Mouse (Mus musculus) limb, embryonic 15.5 days (tissue): ENCODE data around the gene Cckbr. TPM values are rescaled to one million over a fixed set of nuclear protein-coding genes. Genes with fewer than 3 reads are reported as not detected.
"Not testable (repeated sequence)": the region's sequence is repeated elsewhere in the genome, so short reads cannot be mapped to it uniquely, and the experiment has no call there.

Experiments used
- ATAC-seq: fragments of 200-750 bp; cut with Nextera tagmentation; 2 replicates; pipeline ENCODE4 v1.8.0; 2017; ENCODE audit warnings: low read depth, moderate TSS enrichment; ENCODE audit not compliant: insufficient number of reproducible peaks, low FRiP score, low TSS enrichment
- H3K27ac ChIP-seq: fragments of 300-500 bp; sonication (generic); 2 replicates; pipeline ENCODE4 v1.5.1; 2015; ENCODE audit warnings: moderate library complexity, mild to moderate bottlenecking, inconsistent platforms
- H3K27me3 ChIP-seq: fragments of 300-500 bp; sonication (generic); 2 replicates; pipeline ENCODE4 v1.6.1; 2015; ENCODE audit warnings: inconsistent platforms
- H3K36me3 ChIP-seq: fragments of 300-500 bp; sonication (generic); 2 replicates; pipeline ENCODE4 v1.6.1; 2015; ENCODE audit warnings: inconsistent platforms
- H3K4me1 ChIP-seq: fragments of 300-500 bp; sonication (generic); 2 replicates; pipeline ENCODE4 v1.6.1; 2015; ENCODE audit warnings: inconsistent platforms
- H3K4me2 ChIP-seq: fragments of 300-500 bp; sonication (generic); 2 replicates; pipeline ENCODE4 v1.6.1; 2015; ENCODE audit warnings: mild to moderate bottlenecking, inconsistent platforms
- H3K4me3 ChIP-seq: fragments of 300-500 bp; sonication (generic); 2 replicates; pipeline ENCODE4 v1.5.1; 2015; ENCODE audit warnings: mild to moderate bottlenecking, inconsistent platforms
- H3K9ac ChIP-seq: fragments of 300-500 bp; sonication (generic); 2 replicates; pipeline ENCODE4 v1.6.1; 2015; ENCODE audit warnings: inconsistent platforms
- H3K9me3 ChIP-seq: fragments of 300-500 bp; sonication (generic); 2 replicates; pipeline ENCODE4 v1.6.1; 2016; ENCODE audit warnings: inconsistent platforms
- WGBS: fragments of 180-500 bp; shearing (Covaris S2); methylation state at CpG from one replicate; pipeline ENCODE4 v1.1.7; 2015; 5-methylcytosine and 5-hydroxymethylcytosine counted together
- polyA plus RNA-seq: library from polyadenylated mRNA; unstranded; fragments of >200 nt; fragmentation: Nextera tagmentation; extraction: Ambion mirVana; gene quantifications from 2 replicates; pipeline ENCODE4 v1.2.1, GENCODE M21; 2015

Gene Cckbr
- polyA plus RNA-seq, 1 experiment from 2014 or later: not detected

GRCm38 (mm10) chr7:105445076-105445475 lies 19.5 kb downstream of the Cckbr start:
- H3K36me3 ChIP-seq: no peaks in the 10 kb centered on the region
- no peaks in the 10 kb centered on the region for H3K9me3 ChIP-seq
- 64% methylated on average over 3 of the region's 3 CpGs for WGBS
- no peak for ATAC-seq
- H3K4me3 ChIP-seq: no peak overlapping the region
- H3K4me2 ChIP-seq: no peak overlapping the region
- H3K27ac ChIP-seq: no peak overlapping the region
- H3K4me1 ChIP-seq: no peaks in the 10 kb centered on the region
- H3K27me3 ChIP-seq: no peaks in the 10 kb centered on the region
- H3K9ac ChIP-seq: no peak overlapping the region

DNA sequence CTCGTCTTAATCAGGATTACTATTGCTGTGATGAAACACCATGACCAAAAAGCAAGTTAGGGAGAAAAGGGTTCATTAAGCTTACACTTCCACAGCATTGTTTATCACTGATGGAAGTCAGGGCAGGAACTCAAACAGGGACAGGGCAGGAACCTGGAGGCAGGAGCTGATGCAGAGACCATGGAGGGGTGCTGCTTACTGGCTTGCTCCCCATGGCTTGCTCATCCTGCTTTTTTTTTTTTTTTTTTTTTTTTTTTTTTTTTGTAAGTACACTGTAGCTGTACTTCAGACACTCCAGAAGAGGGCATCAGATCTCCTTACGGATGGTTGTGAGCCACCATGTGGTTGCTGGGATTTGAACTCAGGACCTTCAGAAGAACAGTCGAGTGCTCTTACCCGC lies 27.8 kb downstream of the Cckbr start:
- not testable (repeated sequence) for H3K36me3 ChIP-seq, H3K4me2 ChIP-seq, H3K4me3 ChIP-seq, H3K27ac ChIP-seq, H3K27me3 ChIP-seq, ATAC-seq, H3K9ac ChIP-seq, H3K4me1 ChIP-seq, H3K9me3 ChIP-seq
- 82% methylated on average over 4 of the region's 4 CpGs for WGBS

GRCm38 (mm10) chr7:105458546-105458945 lies 33.0 kb downstream of the Cckbr start:
- no peaks in the 10 kb centered on the region for H3K9me3 ChIP-seq
- H3K4me2 ChIP-seq: no peak overlapping the region
- no peak for ATAC-seq

DNA sequence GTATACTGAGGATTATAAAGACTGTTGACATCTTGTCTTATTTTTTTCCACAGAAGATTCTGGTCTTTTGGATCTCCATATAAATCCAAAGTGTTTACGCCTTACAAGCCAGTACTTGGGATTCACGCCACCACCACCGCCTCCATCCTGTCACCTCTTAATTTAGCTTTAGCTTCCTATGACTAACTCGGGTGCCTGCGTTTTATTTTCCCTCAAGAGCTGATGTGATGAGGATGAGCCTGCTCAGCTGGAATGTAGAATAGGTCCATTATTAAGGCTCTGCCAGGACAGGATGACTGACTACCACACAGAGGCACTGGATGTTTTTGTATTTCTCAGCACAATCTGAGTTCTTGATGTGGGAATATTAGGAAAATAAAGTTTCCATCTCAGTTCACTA lies 40.0 kb downstream of the Cckbr start:
- not testable (repeated sequence) for H3K36me3 ChIP-seq, H3K4me1 ChIP-seq, H3K4me3 ChIP-seq, H3K27me3 ChIP-seq, H3K27ac ChIP-seq, H3K9me3 ChIP-seq, ATAC-seq, H3K9ac ChIP-seq, H3K4me2 ChIP-seq
- 76% methylated on average over 5 of the region's 5 CpGs for WGBS

More at GRCm38 (mm10) chr7:105458546-105458945, 33.0 kb downstream of the Cckbr start:
- no peak overlapping the region for H3K9ac ChIP-seq
- no peaks in the 10 kb centered on the region for H3K27me3 ChIP-seq
- no peak overlapping the region for H3K27ac ChIP-seq
- no peak overlapping the region for H3K4me3 ChIP-seq
- no peaks in the 10 kb centered on the region for H3K4me1 ChIP-seq
- no peaks in the 10 kb centered on the region for H3K36me3 ChIP-seq

GRCm38 (mm10) chr7:105472607-105473006 lies 47.1 kb downstream of the Cckbr start:
- no peak overlapping the region for H3K9ac ChIP-seq
- H3K4me3 ChIP-seq: no peak overlapping the region
- H3K36me3 ChIP-seq: no peaks in the 10 kb centered on the region
- ATAC-seq: no peak
- H3K4me2 ChIP-seq: no peak overlapping the region
- 50% methylated on average over 1 of the region's 1 CpGs for WGBS
- no peaks in the 10 kb centered on the region for H3K4me1 ChIP-seq
- no peaks in the 10 kb centered on the region for H3K27me3 ChIP-seq
- no peak overlapping the region for H3K27ac ChIP-seq
- no peaks in the 10 kb centered on the region for H3K9me3 ChIP-seq

- Histone ChIP-seq H3K4me3 (no peak overlapping the region), H3K27me3 (no peaks in the 10 kb centered on the region), H3K27ac (no peak overlapping the region; the same call in 1 of the 2 replicates), H3K4me2 (no peak overlapping the region), H3K9ac (no peak overlapping the region), H3K4me1 (no peaks in the 10 kb centered on the region), H3K36me3 (no peaks in the 10 kb centered on the region), H3K9me3 (no peaks in the 10 kb centered on the region)
- ATAC-seq: no peak
- WGBS: 53% methylated on average over 4 of the region's 4 CpGs
Measured at GRCm38 (mm10) chr7:105474771-105475315, 49.3 kb downstream of the Cckbr start.

- Histone ChIP-seq H3K9me3 (no peaks in the 10 kb centered on the region), H3K27ac (no peak overlapping the region; the same call in 1 of the 2 replicates), H3K9ac (no peak overlapping the region), H3K36me3 (no peaks in the 10 kb centered on the region), H3K4me1 (peaks cover 4% of the 10 kb centered on the region), H3K4me3 (no peak overlapping the region), H3K27me3 (no peaks in the 10 kb centered on the region), H3K4me2 (no peak overlapping the region)
- 68% methylated on average over 7 of the region's 7 CpGs for WGBS
- no peak for ATAC-seq
Measured at GRCm38 (mm10) chr7:105475396-105475949, 49.9 kb downstream of the Cckbr start.

- ATAC-seq: no peak
- Histone ChIP-seq H3K9me3 (no peaks in the 10 kb centered on the region), H3K27me3 (no peaks in the 10 kb centered on the region), H3K4me3 (no peak overlapping the region), H3K9ac (no peak overlapping the region), H3K4me2 (no peak overlapping the region), H3K27ac (no peak overlapping the region), H3K36me3 (no peaks in the 10 kb centered on the region), H3K4me1 (peaks cover 18% of the 10 kb centered on the region)
- 70% methylated on average over 10 of the region's 10 CpGs for WGBS
Measured at GRCm38 (mm10) chr7:105476683-105477432, 51.3 kb downstream of the Cckbr start.

DNA sequence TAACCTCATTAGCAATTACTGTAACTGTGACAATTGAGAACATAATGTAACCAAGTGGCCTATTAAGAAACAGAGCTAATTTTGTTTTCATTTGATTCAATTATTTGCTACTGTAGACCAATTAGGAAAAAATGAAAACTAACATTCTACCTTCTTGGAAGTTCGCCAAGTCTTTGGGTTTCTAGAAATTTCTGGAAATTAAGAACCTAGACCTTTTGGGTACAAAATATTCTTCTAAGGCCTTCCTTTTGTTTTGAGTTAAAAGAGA lies 51.8 kb downstream of the Cckbr start:
- WGBS: 83% methylated on average over 1 of the region's 1 CpGs
- Histone ChIP-seq H3K9me3 (no peaks in the 10 kb centered on the region), H3K9ac (no peak overlapping the region)

GRCm38 (mm10) chr7:105477841-105478240 lies 52.3 kb downstream of the Cckbr start:
- Histone ChIP-seq H3K9ac (no peak overlapping the region), H3K4me1 (peaks cover 28% of the 10 kb centered on the region), H3K27me3 (no peaks in the 10 kb centered on the region), H3K36me3 (no peaks in the 10 kb centered on the region), H3K9me3 (no peaks in the 10 kb centered on the region), H3K4me3 (no peak overlapping the region), H3K4me2 (no peak overlapping the region), H3K27ac (no peak overlapping the region)
- no peak for ATAC-seq
- WGBS: 60% methylated on average over 3 of the region's 3 CpGs

More for the DNA sequence above, 51.8 kb downstream of the Cckbr start:
- Histone ChIP-seq H3K27ac (no peak overlapping the region), H3K4me3 (no peak overlapping the region), H3K36me3 (no peaks in the 10 kb centered on the region), H3K4me1 (peaks cover 23% of the 10 kb centered on the region), H3K4me2 (no peak overlapping the region), H3K27me3 (no peaks in the 10 kb centered on the region)
- no peak for ATAC-seq

GRCm38 (mm10) chr7:105478344-105478743 lies 52.8 kb downstream of the Cckbr start:
- WGBS: 84% methylated on average over 8 of the region's 8 CpGs
- H3K4me3 ChIP-seq: no peak overlapping the region

DNA sequence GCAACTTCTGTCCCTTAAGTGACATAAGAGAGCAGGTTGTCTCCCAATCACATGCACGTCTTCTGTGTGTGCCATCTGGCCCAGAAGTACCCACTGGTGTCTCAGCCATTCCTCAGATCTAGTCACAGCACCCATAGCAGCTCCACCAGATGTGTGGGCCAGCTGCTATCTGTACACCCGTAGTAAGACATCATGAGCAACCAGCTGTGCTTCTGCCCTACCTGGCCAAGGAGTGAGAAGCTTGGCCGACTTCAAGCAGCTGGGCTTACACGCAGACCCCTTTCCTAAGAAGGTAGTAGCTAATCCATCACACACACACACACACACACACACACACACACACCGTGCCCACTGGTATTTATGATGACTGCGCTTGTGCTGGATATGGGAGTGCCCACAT lies 53.7 kb downstream of the Cckbr start:
- Histone ChIP-seq H3K4me1 (peaks cover 31% of the 10 kb centered on the region), H3K4me2 (no peak overlapping the region), H3K9me3 (no peaks in the 10 kb centered on the region), H3K27me3 (no peaks in the 10 kb centered on the region), H3K36me3 (no peaks in the 10 kb centered on the region), H3K9ac (no peak overlapping the region), H3K27ac (no peak overlapping the region), H3K4me3 (no peak overlapping the region)
- WGBS: 82% methylated on average over 6 of the region's 6 CpGs
- no peak for ATAC-seq

More at GRCm38 (mm10) chr7:105478344-105478743, 52.8 kb downstream of the Cckbr start:
- ATAC-seq: no peak
- Histone ChIP-seq H3K36me3 (no peaks in the 10 kb centered on the region), H3K4me2 (no peak overlapping the region), H3K27ac (no peak overlapping the region; the same call in 1 of the 2 replicates), H3K9ac (no peak overlapping the region), H3K27me3 (no peaks in the 10 kb centered on the region), H3K4me1 (peaks cover 31% of the 10 kb centered on the region), H3K9me3 (no peaks in the 10 kb centered on the region)
